Mouse (Mus musculus) erythroblast, embryonic 14.5 days (primary cell): ENCODE measurements at regions not wholly inside any gene's neighbourhood (a gene's known extent, or its start where the extent isn't known, plus 50 kb on each side); places are given as distances from the start of the nearest gene placed in this dataset.

Experiments
- GATA1 ChIP-seq: IDR thresholded peaks from 2 replicates; pipeline ENCODE4 v1.6.1; 2012; ENCODE audit warnings: low read length, inconsistent platforms, mixed read lengths
- TAL1 ChIP-seq: IDR thresholded peaks from 3 replicates; pipeline ENCODE4 v1.6.1; 2012; ENCODE audit warnings: low read length, inconsistent platforms, mixed read lengths

GRCm38 (mm10) chr3:21582122-21582521, 494.3 kb upstream of the Tbl1xr1 start:
- TF ChIP-seq GATA1 (no peak), TAL1 (no peak)
